Mouse (Mus musculus): ENCODE data around the gene Klf16.

- no peak for TF ChIP-seq CTCF (IDR thresholded peaks at IDR 0.05)
- TF ChIP-seq EP300 (IDR thresholded peaks at IDR 0.05): no peak
Observed at GRCm38 (mm10) chr10:80533704-80534103, 43.4 kb downstream of the Klf16 start.

All from lung, postnatal 0 days (tissue).